Mouse (Mus musculus) kidney, adult 2 months (tissue): ENCODE measurements around the gene Nipal4. TPM values are rescaled to one million over a fixed set of nuclear protein-coding genes. Genes with fewer than 3 reads are reported as not detected.

Source experiments
- DNase-seq: peaks from one replicate; pipeline ENCODE4 v3.0.0; 2021
- H3K27ac ChIP-seq: fragments of 200-500 bp; 2 replicates; pipeline ENCODE4 v1.5.1; 2012; ENCODE audit warnings: low read depth, low read length, control low read depth, inconsistent platforms; ENCODE audit not compliant: insufficient read depth
- H3K27me3 ChIP-seq: fragments of 200-500 bp; replicated peaks from 2 replicates; pipeline ENCODE4 v1.6.1; 2012; ENCODE audit warnings: mild to moderate bottlenecking, moderate library complexity, low read length, inconsistent platforms; ENCODE audit not compliant: control insufficient read depth, insufficient read depth
- H3K36me3 ChIP-seq: fragments of 200-500 bp; 2 replicates; pipeline ENCODE4 v1.6.1; 2012; ENCODE audit warnings: mild to moderate bottlenecking, moderate library complexity, low read length, inconsistent platforms; ENCODE audit not compliant: control insufficient read depth, insufficient read depth
- H3K4me1 ChIP-seq: fragments of 200-500 bp; 2 replicates; pipeline ENCODE4 v1.6.1; 2011; ENCODE audit warnings: low read length; ENCODE audit not compliant: control insufficient read depth, insufficient read depth
- H3K4me3 ChIP-seq: fragments of 200-500 bp; 2 replicates; pipeline ENCODE4 v1.5.1; 2011; ENCODE audit warnings: mild to moderate bottlenecking, low read depth, low read length, control low read depth; ENCODE audit not compliant: insufficient read depth
- CTCF ChIP-seq: fragments of 200-500 bp; conservative IDR thresholded peaks from 2 replicates; pipeline ENCODE4 v1.5.1; 2011; ENCODE audit warnings: low read depth, mild to moderate bottlenecking, control low read depth, low read length, moderate library complexity, mixed read lengths; ENCODE audit not compliant: insufficient read depth, insufficient read length
- POLR2A ChIP-seq: fragments of 200-500 bp; IDR thresholded peaks from one replicate; pipeline ENCODE4 v1.6.1; 2011; ENCODE audit warnings: low read depth, low read length, control low read depth
- WGBS: fragments of 180-500 bp; shearing (Covaris S2); methylation state at CpG from one replicate; pipeline ENCODE4 v1.1.7; 2018; 5-methylcytosine and 5-hydroxymethylcytosine counted together
- polyA plus RNA-seq: library from polyadenylated mRNA; depleted of rRNA; stranded (reverse); fragments of >200 nt; gene quantifications from 2 replicates; pipeline ENCODE4 v1.2.3, GENCODE M21; 2012; rRNA removed

Gene Nipal4
- polyA plus RNA-seq, result 0.19 and 0.30 TPM in 2 replicates

DNA sequence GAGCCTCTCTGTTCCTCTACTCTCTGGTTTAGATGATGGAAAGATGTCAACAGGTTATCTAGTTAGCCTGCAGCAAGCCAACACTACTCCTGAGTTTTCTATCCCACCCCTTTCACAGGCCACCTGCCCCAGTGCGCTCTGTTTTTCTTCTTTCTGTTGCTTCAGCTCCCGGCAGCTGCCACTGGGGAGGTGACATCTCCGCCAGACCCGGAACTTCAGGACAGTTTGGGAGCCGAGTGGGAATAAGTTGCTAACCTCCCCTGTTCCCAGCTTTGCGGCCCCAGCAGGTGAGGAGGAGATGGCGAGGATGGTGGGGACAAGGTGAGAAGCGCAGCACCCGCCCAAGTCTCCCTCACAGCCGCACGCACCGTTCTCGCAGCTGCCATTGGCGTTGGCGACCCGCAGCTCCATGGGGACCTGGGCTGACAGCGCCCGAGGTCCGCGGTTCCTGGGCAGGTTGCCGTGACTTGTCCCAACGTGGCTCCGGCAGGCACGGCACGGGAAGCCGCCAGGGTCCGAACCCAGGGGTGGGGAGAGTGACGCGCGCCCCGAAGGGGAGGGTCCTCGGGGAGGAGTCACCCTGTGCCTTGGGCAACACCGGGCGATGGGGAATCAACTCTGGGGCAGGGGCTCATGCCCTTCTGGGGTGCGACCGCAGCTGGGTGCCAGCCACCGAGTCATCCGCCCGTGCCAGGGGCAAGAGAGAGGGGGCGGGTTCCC lies at the start of gene Nipal4:
Gene Nipal4 (minus strand): TSS at position 643 of the 720 bp plus-strand sequence.
- DNase-seq, result no peak
- H3K4me3 ChIP-seq, result peak within 1 kb of the TSS; percentile 55
- WGBS, result 2% methylated on average over 40 of the region's 40 CpGs
- H3K36me3 ChIP-seq, result no peaks in the 10 kb centered on the region
- no peaks in the 10 kb centered on the region for H3K4me1 ChIP-seq
- no peaks in the 10 kb centered on the region for H3K27me3 ChIP-seq
- TF ChIP-seq POLR2A (no peak), CTCF (no peak)
- H3K27ac ChIP-seq, result no peak within 1 kb of the TSS

GRCm38 (mm10) chr11:46215354-46215753 lies 49.0 kb upstream of the Nipal4 start:
- H3K4me1 ChIP-seq, result no peaks in the 10 kb centered on the region
- no peak for TF ChIP-seq POLR2A
- peak; percentile 98 for TF ChIP-seq CTCF
- DNase-seq, result peak; percentile 69
- no peak overlapping the region for H3K27ac ChIP-seq
- H3K27me3 ChIP-seq, result no peaks in the 10 kb centered on the region
- 20% methylated on average over 3 of the region's 3 CpGs for WGBS
- no peak overlapping the region for H3K4me3 ChIP-seq
- no peaks in the 10 kb centered on the region for H3K36me3 ChIP-seq

GRCm38 (mm10) chr11:46214368-46215230 lies 48.3 kb upstream of the Nipal4 start:
- 0 out of 2 replicates have a peak overlapping the region, but pooled peaks have one; percentile 26 for H3K27ac ChIP-seq
- no peak for DNase-seq
- H3K36me3 ChIP-seq, result no peaks in the 10 kb centered on the region
- no peak for TF ChIP-seq CTCF
- TF ChIP-seq POLR2A, result no peak
- no peak overlapping the region for H3K4me3 ChIP-seq
- H3K4me1 ChIP-seq, result peaks cover 1% of the 10 kb centered on the region; the same call in 1 of the 2 replicates
- no peaks in the 10 kb centered on the region for H3K27me3 ChIP-seq
- 57% methylated on average over 14 of the region's 14 CpGs for WGBS

- 75% methylated on average over 5 of the region's 5 CpGs for WGBS
- H3K27me3 ChIP-seq, result no peaks in the 10 kb centered on the region
- H3K4me3 ChIP-seq, result no peak overlapping the region
- peak; percentile 39 for DNase-seq
- TF ChIP-seq POLR2A (no peak), CTCF (no peak)
- 0 out of 2 replicates have a peak overlapping the region, but pooled peaks have one; percentile 26 for H3K27ac ChIP-seq
- H3K36me3 ChIP-seq, result no peaks in the 10 kb centered on the region
- peaks cover 6% of the 10 kb centered on the region; the same call in 1 of the 2 replicates for H3K4me1 ChIP-seq
These were observed 47.5 kb upstream of the Nipal4 start for GRCm38 (mm10) chr11:46213844-46214243.

GRCm38 (mm10) chr11:46211858-46212257 lies 45.5 kb upstream of the Nipal4 start:
- WGBS, result 38% methylated on average over 3 of the region's 3 CpGs
- Histone ChIP-seq H3K27ac (no peak overlapping the region), H3K4me1 (peaks cover 6% of the 10 kb centered on the region; the same call in 1 of the 2 replicates), H3K36me3 (no peaks in the 10 kb centered on the region), H3K4me3 (no peak overlapping the region), H3K27me3 (no peaks in the 10 kb centered on the region)
- DNase-seq, result no peak
- TF ChIP-seq CTCF, result no peak
- no peak for TF ChIP-seq POLR2A

- WGBS, result 37% methylated on average over 2 of the region's 2 CpGs
- peak; percentile 65 for DNase-seq
- Histone ChIP-seq H3K4me3 (no peak overlapping the region), H3K27me3 (no peaks in the 10 kb centered on the region), H3K4me1 (peaks cover 12% of the 10 kb centered on the region; the same call in 1 of the 2 replicates), H3K27ac (no peak overlapping the region; the same call in 1 of the 2 replicates), H3K36me3 (no peaks in the 10 kb centered on the region)
- no peak for TF ChIP-seq CTCF
These were observed 43.6 kb upstream of the Nipal4 start for GRCm38 (mm10) chr11:46209884-46210283.

DNA sequence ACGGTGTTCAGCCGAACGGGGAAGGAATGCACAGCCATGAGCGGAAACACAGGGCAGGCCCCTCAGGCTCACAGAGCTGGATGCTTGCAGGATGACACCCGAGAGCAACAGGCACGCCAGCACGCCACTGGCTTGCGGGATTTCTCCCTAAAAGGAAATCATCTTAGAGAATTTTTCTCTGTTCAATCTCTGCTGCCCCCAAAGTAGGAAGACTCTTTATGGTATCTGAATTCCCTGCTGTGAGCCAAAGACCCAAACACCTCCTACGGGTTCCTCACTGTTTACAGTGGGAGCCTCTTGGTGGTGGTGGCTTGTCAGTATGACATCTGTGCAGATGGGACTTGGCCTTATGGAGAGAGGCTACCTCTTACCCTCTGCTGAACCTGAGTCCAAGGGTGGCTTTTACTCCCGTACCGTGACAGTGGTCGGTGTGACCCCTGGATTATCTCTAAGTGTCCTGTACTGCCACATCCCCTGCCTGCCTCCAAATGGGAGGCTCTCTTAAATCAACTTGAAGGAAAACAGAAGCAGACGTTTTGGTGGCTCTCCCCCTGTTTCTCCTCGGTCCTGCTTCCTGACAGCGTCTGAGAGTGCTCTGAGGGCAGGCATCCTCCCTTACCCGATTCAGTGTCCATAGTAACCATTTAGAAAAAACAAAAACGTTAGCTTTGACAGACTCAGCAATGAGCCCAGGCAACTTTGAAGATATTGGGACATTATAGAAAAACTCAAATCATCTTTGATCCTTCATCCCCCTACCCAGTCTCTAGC lies 39.5 kb upstream of the Nipal4 start:
- H3K36me3 ChIP-seq, result no peaks in the 10 kb centered on the region
- TF ChIP-seq POLR2A (no peak), CTCF (no peak)
- H3K4me3 ChIP-seq, result no peak overlapping the region
- H3K4me1 ChIP-seq, result peaks cover 15% of the 10 kb centered on the region; the same call in 1 of the 2 replicates
- no peak overlapping the region for H3K27ac ChIP-seq
- DNase-seq, result no peak
- no peaks in the 10 kb centered on the region for H3K27me3 ChIP-seq
- WGBS, result 42% methylated on average over 17 of the region's 17 CpGs
